Mouse (Mus musculus) E14TG2a.4 (cell line): ENCODE measurements around the gene Epgn.

Experiments
- CTCF ChIP-seq: conservative IDR thresholded peaks from 2 replicates; pipeline ENCODE4 v1.5.1; 2014; ENCODE audit warnings: low read length
- NANOG ChIP-seq: IDR thresholded peaks from 2 replicates; pipeline ENCODE4 v1.6.1; 2014; ENCODE audit warnings: borderline replicate concordance, low read length, mixed read lengths
- POU5F1 ChIP-seq: IDR thresholded peaks from 2 replicates; pipeline ENCODE4 v1.6.1; 2014; ENCODE audit warnings: low read length, borderline replicate concordance

DNA sequence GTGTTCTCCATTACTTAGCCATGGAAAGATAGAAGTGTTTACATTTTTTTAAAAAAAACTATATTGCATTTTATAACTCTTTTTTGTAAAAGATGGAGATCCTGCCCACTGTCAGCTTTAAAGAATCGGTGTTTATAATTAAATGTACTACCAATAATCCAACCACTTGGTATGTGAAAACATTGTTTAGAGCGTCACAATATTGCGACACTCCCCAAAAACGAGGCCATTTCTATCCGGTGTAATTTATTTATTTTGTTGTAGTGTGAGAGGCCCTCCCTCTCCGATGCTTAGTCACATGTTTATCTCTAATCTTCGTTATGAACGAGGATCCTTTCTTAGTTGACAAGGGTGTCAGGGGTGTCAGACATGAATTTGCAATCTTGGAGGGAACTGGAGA lies 21.1 kb downstream of the Epgn start:
- TF ChIP-seq CTCF (no peak), POU5F1 (no peak), NANOG (no peak)
